Mouse (Mus musculus): ENCODE data around the gene Angpt4.

DNA sequence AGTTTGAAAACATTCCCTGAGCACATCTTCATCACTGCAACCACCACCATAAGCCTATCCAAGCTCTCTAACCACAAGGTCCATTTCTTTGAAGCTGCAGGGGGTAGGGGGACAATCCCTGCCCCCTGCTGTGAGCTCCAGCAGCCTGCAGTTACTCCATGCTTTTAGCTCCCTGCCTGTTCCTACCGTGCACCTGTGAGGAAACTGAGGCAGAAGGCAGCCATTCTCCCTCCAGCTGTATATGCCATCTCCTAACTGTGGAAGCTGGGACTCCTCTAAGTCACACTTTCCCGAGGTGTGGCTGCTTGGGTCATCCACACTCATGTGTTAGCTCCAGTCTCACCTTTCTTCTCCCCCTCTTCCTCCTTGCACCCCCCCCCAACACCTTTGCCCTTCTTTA is 4.1 kb downstream of the Angpt4 start:
- TF ChIP-seq CTCF (IDR thresholded peaks at IDR 0.05; ENCODE audit: low read depth, low read length) (no peak), POLR2A (IDR thresholded peaks at IDR 0.05; ENCODE audit: extremely low read depth, insufficient read depth, low read length) (no peak)

Measured in liver, adult 2 months (tissue).